Mouse (Mus musculus) spleen, adult 12 weeks (tissue): Measurements from ENCODE around the gene Tomm34.

Source experiments
- DNase-seq: peaks from one replicate; pipeline ENCODE4 v3.0.0; 2022; ENCODE audit warnings: low spot score

The Tomm34 gene

GRCm38 (mm10) chr2:164010944-164011343, 60.0 kb downstream of the Tomm34 start:
- no peak for DNase-seq

DNA sequence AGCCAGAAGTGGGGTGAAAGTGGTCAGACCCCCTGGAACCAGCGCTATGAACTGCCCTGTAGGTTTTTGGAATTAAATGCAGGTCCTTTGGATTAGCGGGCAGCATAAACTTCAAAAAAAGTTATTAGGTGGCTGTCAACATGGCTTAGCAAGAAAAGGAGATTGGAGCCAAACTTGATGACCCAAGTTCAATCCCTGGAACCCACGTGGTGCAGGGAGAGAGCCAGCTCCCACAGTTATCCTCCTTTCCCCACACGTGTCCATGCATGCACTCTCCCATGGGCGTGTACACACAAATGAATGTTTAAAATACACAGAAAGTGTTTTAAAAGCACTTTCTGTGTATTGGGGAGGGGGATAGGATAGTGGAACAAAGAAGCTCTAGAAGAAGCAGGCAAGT, 60.5 kb downstream of the Tomm34 start:
- DNase-seq: no peak

DNA sequence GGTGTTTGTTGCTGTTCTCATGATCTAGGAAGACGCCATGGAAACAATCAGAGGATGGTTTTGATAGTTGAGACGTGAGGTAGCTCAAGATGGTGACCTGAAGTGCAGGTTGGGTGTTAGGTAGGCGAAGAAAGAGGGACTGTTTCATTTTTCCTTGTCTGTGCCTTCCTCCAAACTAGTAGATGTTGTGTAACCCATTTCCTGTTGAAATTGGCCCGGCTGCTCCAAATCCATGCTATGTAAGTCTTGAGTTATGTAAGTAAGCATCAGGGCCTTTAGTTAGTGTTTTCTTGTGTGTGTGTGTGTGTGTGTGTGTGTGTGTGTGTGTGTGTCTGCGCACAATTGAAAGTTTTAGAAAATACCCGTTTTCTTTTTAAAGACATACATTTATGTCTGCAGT, 61.7 kb downstream of the Tomm34 start:
- DNase-seq: no peak

- DNase-seq: no peak
These were observed 62.9 kb downstream of the Tomm34 start for GRCm38 (mm10) chr2:164007987-164008545.

- DNase-seq: no peak
These were observed 63.4 kb downstream of the Tomm34 start for GRCm38 (mm10) chr2:164007547-164007946.

GRCm38 (mm10) chr2:164006932-164007331, 64.0 kb downstream of the Tomm34 start:
- DNase-seq: no peak

DNA sequence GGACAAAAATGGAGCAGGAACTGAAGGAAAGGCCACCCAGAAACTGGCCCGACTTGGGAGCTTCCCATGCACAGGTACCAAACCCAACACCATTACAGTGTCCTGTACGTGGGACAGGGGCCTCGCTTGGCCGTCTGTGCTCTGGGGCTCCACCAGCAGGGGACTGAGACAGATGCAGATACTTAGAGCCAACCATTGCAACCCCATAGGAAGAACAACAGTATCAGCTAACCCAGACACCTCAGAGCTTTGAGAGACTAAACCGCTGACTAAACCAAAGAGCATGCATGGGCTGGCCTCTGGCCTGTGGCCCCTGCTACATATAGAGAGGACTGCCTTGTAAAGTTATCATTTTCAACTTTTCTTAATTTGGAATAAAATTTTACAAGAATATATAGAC, 66.5 kb downstream of the Tomm34 start:
- no peak for DNase-seq
